In genomic region chr7:27337175-27337853, GRCm38 (mm10) we compare ENCODE assay signal across 8 mouse cellular contexts. TPM values are rescaled to one million over a fixed set of nuclear protein-coding genes. Genes with fewer than 3 reads are reported as not detected.
DNase-seq lines count a peak whose midpoint lies in the region; ATAC-seq and TF ChIP-seq lines count a peak whose summit lies in the region.

Gene Ltbp4, minus strand, starts transcription at chr7:27337692.

- peak within 1 kb of the TSS; percentile 82 for H3K4me2 ChIP-seq in limb, embryonic 11.5 days (ENCODE audit: low read depth, severe bottlenecking)
- H3K4me2 ChIP-seq in myocyte (ENCODE audit: low read depth), result peak within 1 kb of the TSS; percentile 93

- no peaks in the 10 kb centered on the region for H3K79me2 ChIP-seq in myocyte (ENCODE audit: control insufficient read depth, insufficient read depth)

- H3K27ac ChIP-seq in limb, embryonic 11.5 days (replicated peaks; ENCODE audit: low read depth, low read length), result no peak within 1 kb of the TSS; the same call in 1 of the 2 replicates

- ATAC-seq in limb, embryonic 11.5 days (ENCODE audit: insufficient number of reproducible peaks, low FRiP score, low TSS enrichment, low read depth), result peak; percentile 71

- H3K4me3 ChIP-seq in limb, embryonic 11.5 days (ENCODE audit: low read depth, low read length), result peak within 1 kb of the TSS; percentile 48
- H3K4me3 ChIP-seq in myocyte, result peak within 1 kb of the TSS; percentile 25

- DNase-seq in frontal cortex, adult 2 months (ENCODE audit: extremely low spot score in 1 of 2, low spot score in 1 of 2), result no peak
- DNase-seq in frontal cortex, postnatal 36 days (ENCODE audit: low spot score in 2 of 2), result no peak
- peak; percentile 50 for DNase-seq in adrenal gland, postnatal 14 days
- DNase-seq in gastrocnemius, postnatal 10 days, result peak; percentile 28
- peak; percentile 74 for DNase-seq in induced T-regulatory cell, adult 2 months (ENCODE audit: low read depth)
- DNase-seq in limb, embryonic 11.5 days (ENCODE audit: low spot score), result peak; percentile 84
- no peak for DNase-seq in cerebellum, adult 8-10 months

- WGBS in limb, embryonic 11.5 days, result under 1% methylated on average over 36 of the region's 36 CpGs

- peaks cover 16% of the 10 kb centered on the region for H3K4me1 ChIP-seq in limb, embryonic 11.5 days (ENCODE audit: control insufficient read depth, insufficient read depth, low read length)

- peak within 1 kb of the TSS; percentile 63 for H3K9ac ChIP-seq in limb, embryonic 11.5 days (ENCODE audit: low read length)

- no peaks in the 10 kb centered on the region for H3K36me3 ChIP-seq in limb, embryonic 11.5 days (ENCODE audit: control insufficient read depth, insufficient read depth, low read length)
- H3K36me3 ChIP-seq in myocyte (ENCODE audit: control insufficient read depth, insufficient read depth), result peaks cover 5% of the 10 kb centered on the region

- H3K27me3 ChIP-seq in limb, embryonic 11.5 days (ENCODE audit: control insufficient read depth, insufficient read depth, low read length), result peaks cover 38% of the 10 kb centered on the region
- no peaks in the 10 kb centered on the region for H3K27me3 ChIP-seq in myocyte (ENCODE audit: control insufficient read depth, insufficient read depth, insufficient read length)

- H3K9me3 ChIP-seq in limb, embryonic 11.5 days (ENCODE audit: control insufficient read depth, low read length), result no peaks in the 10 kb centered on the region

- no peak for TF ChIP-seq POLR2A in myocyte (IDR thresholded peaks at IDR 0.05; ENCODE audit: insufficient read length, low read depth)

- no peak within 1 kb of the TSS for H3ac ChIP-seq in myocyte (ENCODE audit: control insufficient read depth, insufficient read length)

TF ChIP-seq in myocyte, 11 proteins besides CTCF, POLR2A, EP300 and RAD21:
- TF ChIP-seq SRF (IDR thresholded peaks at IDR 0.05; ENCODE audit: control insufficient read depth, insufficient read length, low read depth) (no peak), CEBPB (IDR thresholded peaks at IDR 0.05; ENCODE audit: insufficient read depth, poor library complexity, severe bottlenecking) (no peak), MYOD1 (IDR thresholded peaks at IDR 0.05; ENCODE audit: control insufficient read depth in 1 of 3, insufficient read length in 2 of 3, low read depth in 2 of 3) (no peak), POLR2AphosphoS2 (IDR thresholded peaks at IDR 0.05; ENCODE audit: insufficient read length, low read depth) (no peak), TCF12 (IDR thresholded peaks at IDR 0.05; ENCODE audit: insufficient read depth, poor library complexity, severe bottlenecking) (no peak), REST (IDR thresholded peaks at IDR 0.05; ENCODE audit: insufficient read depth, insufficient read length) (no peak), E2F4 (IDR thresholded peaks at IDR 0.05; ENCODE audit: insufficient read depth) (no peak), TCF3 (IDR thresholded peaks at IDR 0.05; ENCODE audit: insufficient read length, low read depth) (no peak), MAX (IDR thresholded peaks at IDR 0.05; ENCODE audit: low read depth) (no peak), USF1 (IDR thresholded peaks at IDR 0.05; ENCODE audit: low read depth) (no peak), MYOG (IDR thresholded peaks at IDR 0.05; ENCODE audit: control insufficient read depth in 1 of 3, insufficient read depth in 1 of 3, insufficient read length in 2 of 3, low read depth in 2 of 3) (no peak)

RNA-seq across cellular contexts. Expression of gene Ltbp4, which starts in this region (rescaled TPM):
- 68.8 and 69.8 TPM in 2 replicates for polyA plus RNA-seq in frontal cortex, adult 2 months (2012; rRNA removed)
- 122 and 126 TPM in 2 replicates for total RNA-seq in adrenal gland, postnatal 14 days (2021)
- 100 to 1,000 TPM; 131 to 165 TPM for total RNA-seq in gastrocnemius, postnatal 10 days (2021)
- 10.8 and 14.0 TPM in 2 replicates for polyA plus RNA-seq in limb, embryonic 11.5 days (2014; fragmentation: Nextera tagmentation; extraction: Ambion mirVana)
- 32.5 TPM for polyA plus RNA-seq in myocyte (2012; fragmentation: generic; extraction: Trizol)

Comparison
In these comparisons a context has a peak if more than half of its experiments do, and no peak if none do; other contexts are left out.
1. DNase-seq: peak in adrenal gland, postnatal 14 days (single experiment), gastrocnemius, postnatal 10 days (single experiment), induced T-regulatory cell, adult 2 months (single experiment) and limb, embryonic 11.5 days (single experiment); none in frontal cortex, adult 2 months (0 of 2), frontal cortex, postnatal 36 days (0 of 2) and cerebellum, adult 8-10 months (single experiment).